Mouse (Mus musculus): Measurements from ENCODE around the gene Gbx1. TPM values are rescaled to one million over a fixed set of nuclear protein-coding genes. Genes with fewer than 3 reads are reported as not detected.
A peak's percentile ranks its signal among the peaks of the same experiment; 100 is the strongest.

Gbx1 gene
- total and polyA plus RNA-seq, 2 experiments from 2014 or later: 4.1 to 6.5 TPM

DNA sequence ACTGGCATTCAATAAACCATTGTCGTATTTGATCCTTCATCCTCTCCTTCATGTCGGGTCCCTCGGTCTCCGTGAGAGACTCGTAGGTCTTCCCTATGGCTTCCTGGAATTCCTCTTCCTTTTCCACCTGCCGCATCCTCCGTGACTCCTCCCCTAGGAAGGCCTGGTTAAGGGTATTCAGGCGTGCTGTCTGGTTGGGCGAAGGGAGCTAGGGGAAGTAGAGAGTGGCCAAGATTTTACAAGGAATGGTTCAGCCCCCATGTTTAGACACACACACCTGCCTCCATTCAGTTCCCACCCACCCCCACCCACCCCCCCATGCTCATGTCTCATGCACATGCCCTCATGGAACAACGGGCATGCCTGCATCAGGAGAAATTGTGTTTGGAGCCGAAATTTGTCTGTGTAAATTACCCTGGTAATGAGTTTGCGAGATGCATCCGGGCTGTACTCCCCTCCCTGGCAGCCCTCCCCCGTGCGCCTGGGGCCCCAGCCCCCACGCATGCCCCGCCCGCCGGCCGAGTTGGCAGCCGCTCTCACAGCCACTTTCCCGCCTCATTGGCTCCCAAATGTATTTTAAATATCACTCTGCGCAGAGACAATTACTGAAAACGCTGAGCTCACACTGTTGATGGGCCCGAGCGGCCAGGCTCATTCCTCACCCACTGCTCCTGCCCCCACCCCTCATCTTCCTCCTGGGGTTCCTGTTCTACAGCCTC is 23.8 kb upstream of the Gbx1 start:
- no peak for TF ChIP-seq CTCF (IDR thresholded peaks at IDR 0.05; ENCODE audit: low read depth)
- Histone ChIP-seq H3K9me3 (ENCODE audit: low read length) (no peaks in the 10 kb centered on the region), H3K4me1 (ENCODE audit: insufficient read depth, low read length) (peaks cover 6% of the 10 kb centered on the region), H3K27me3 (ENCODE audit: insufficient read depth, low read length) (no peaks in the 10 kb centered on the region), H3K4me2 (ENCODE audit: low read depth, low read length) (peak overlapping the region; percentile 25), H3K9ac (replicated peaks; ENCODE audit: low read length) (no peak overlapping the region), H3K36me3 (ENCODE audit: insufficient read depth, low read length) (no peaks in the 10 kb centered on the region), H3K27ac (no peak overlapping the region; the same call in 1 of the 2 replicates), H3K4me3 (ENCODE audit: low read length) (no peak overlapping the region)
- WGBS: 20% methylated on average over 26 of the region's 26 CpGs
- ATAC-seq (peak; percentile 77), DNase-seq (ENCODE audit: low spot score) (peak; percentile 84)

DNA sequence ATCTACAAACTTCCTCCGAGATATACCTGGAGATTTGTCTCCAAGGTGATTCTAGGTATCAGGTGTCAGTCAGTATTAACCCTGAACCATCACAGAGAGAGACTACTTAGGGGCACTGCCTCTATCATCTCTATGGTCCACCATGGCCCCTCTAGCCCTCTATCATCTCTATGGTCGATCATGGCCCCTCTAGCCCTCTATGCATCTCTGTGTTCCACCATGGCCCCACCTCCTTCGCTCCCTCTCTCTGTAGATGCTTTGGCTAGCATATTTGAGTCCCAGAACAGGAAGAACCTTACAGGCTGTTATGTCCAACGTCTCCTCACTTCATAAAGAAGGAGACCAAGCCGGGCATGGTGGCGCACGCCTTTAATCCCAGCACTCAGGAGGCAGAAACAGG is 15.6 kb upstream of the Gbx1 start:
- Histone ChIP-seq H3K27ac (no peak overlapping the region), H3K9ac (replicated peaks; ENCODE audit: low read length) (no peak overlapping the region), H3K4me1 (ENCODE audit: insufficient read depth, low read length) (no peaks in the 10 kb centered on the region), H3K9me3 (ENCODE audit: low read length) (no peaks in the 10 kb centered on the region), H3K4me3 (ENCODE audit: low read length) (no peak overlapping the region), H3K36me3 (ENCODE audit: insufficient read depth, low read length) (no peaks in the 10 kb centered on the region), H3K27me3 (ENCODE audit: insufficient read depth, low read length) (no peaks in the 10 kb centered on the region), H3K4me2 (ENCODE audit: low read depth, low read length) (no peak overlapping the region)
- WGBS: 77% methylated on average over 7 of the region's 7 CpGs
- DNase-seq (ENCODE audit: low spot score): no peak
- no peak for ATAC-seq
- TF ChIP-seq CTCF (IDR thresholded peaks at IDR 0.05; ENCODE audit: low read depth): no peak

DNA sequence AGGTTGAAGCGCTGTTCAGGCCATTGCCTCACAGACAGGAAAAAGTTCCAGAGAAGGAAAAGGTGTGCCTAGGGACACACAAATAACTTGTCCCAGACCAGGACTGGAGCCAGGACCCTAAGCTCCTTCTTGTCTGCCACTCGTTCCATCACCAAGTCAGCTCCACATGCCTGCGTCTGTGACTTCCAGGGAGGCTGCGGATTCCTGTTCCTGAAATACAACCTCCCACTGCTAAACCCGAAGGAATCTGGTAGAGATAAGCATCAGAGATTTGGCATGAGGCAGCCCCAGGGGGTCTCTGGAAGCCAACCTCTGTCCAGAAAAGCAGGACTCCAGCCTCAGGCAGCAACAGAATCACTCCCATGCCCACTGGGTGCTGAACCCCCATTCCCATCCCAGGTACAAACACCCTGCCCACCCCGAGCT is 14.2 kb upstream of the Gbx1 start:
- Histone ChIP-seq H3K27me3 (ENCODE audit: insufficient read depth, low read length) (0 out of 2 replicates have a peak, but pooled peaks cover 4% of the 10 kb centered on the region), H3K4me2 (ENCODE audit: low read depth, low read length) (no peak overlapping the region), H3K9ac (replicated peaks; ENCODE audit: low read length) (no peak overlapping the region), H3K36me3 (ENCODE audit: insufficient read depth, low read length) (no peaks in the 10 kb centered on the region), H3K9me3 (ENCODE audit: low read length) (no peaks in the 10 kb centered on the region), H3K27ac (no peak overlapping the region), H3K4me3 (ENCODE audit: low read length) (no peak overlapping the region), H3K4me1 (ENCODE audit: insufficient read depth, low read length) (no peaks in the 10 kb centered on the region)
- DNase-seq (ENCODE audit: low spot score): no peak
- TF ChIP-seq CTCF (IDR thresholded peaks at IDR 0.05; ENCODE audit: low read depth): no peak
- ATAC-seq: no peak
- WGBS: 48% methylated on average over 6 of the region's 6 CpGs

DNA sequence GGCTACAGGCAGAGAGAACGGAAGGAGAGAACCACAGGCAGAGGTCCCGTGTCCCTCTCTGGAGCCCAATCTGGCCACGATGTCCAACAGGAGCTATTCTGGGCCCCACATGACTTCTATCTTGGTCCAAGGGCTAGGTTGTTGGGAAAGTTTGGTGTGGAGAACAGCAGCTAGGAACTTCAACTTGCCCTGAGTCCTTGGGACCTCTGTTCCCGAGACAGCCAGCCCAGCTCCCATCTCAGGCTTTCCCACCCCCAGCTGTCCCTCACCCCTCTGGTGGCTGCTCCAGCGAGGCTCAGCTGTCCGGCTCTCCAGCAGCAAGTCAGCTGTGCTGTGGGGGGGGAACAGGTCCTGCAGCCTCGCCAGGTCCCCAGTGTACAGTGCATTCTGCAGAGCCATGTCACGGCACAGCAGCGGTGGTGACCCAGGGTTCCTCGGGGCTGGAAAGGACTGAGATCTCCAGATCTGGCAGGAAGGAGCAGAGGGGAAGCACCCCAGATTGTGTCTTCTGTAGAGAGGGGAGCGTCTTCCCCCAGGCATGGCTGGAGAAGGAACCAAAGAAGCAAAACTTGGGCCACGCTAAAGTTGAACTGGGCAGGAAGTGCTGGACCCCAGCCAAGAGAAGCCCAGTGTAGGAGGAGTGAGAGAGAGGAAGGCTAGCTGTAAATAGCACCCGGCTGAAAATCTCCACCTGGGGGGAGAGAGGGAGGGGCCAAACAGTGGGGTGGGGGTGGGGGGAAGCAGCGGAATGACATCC is 13.6 kb upstream of the Gbx1 start, which contains the start of gene Asb10:
Gene Asb10 (minus strand): TSS at position 592 of the 757 bp plus-strand sequence.
- DNase-seq (ENCODE audit: low spot score): no peak
- TF ChIP-seq CTCF (IDR thresholded peaks at IDR 0.05; ENCODE audit: low read depth): no peak
- 46% methylated on average over 14 of the region's 14 CpGs for WGBS

DNA sequence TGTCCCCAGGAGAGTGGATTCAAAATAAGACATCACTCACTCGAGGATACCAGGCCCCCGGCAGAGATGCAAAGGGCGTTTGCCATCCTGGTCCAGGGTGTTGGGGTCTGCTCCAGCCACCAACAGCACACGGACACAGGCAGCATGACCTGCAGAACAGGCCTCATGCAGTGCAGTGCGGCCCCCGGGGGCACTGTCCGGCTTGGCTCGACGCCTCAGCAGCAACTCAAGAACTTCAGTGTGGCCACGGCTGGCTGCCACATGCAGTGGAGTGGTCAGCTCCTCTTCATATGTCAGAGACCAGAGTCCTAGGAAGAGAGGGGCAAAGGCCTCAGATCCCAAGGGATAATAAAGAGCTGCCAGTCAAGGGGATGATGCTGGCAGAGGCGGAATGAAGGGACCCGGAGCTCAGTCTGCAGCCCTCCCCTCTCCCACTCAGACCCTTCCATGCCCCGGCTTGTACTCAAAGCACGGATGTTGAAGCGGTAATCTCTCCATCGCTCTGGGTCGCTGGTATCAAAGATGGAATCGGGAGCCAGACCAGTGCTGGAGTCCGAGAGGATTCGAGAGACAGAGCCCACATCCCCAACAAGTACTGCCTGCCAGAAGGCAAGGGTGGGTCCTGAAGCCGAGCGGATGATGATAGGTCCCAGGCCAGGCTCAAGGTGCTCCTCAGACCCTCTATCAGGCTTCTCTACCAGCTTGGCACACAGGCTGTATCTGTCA is 12.7 kb upstream of the Gbx1 start:
- Histone ChIP-seq H3K27me3 (ENCODE audit: insufficient read depth, low read length) (0 out of 2 replicates have a peak, but pooled peaks cover 4% of the 10 kb centered on the region), H3K27ac (no peak overlapping the region), H3K4me2 (ENCODE audit: low read depth, low read length) (no peak overlapping the region), H3K4me3 (ENCODE audit: low read length) (no peak overlapping the region), H3K4me1 (ENCODE audit: insufficient read depth, low read length) (no peaks in the 10 kb centered on the region), H3K9me3 (ENCODE audit: low read length) (no peaks in the 10 kb centered on the region), H3K9ac (replicated peaks; ENCODE audit: low read length) (no peak overlapping the region), H3K36me3 (ENCODE audit: insufficient read depth, low read length) (no peaks in the 10 kb centered on the region)
- TF ChIP-seq CTCF (IDR thresholded peaks at IDR 0.05; ENCODE audit: low read depth): no peak
- 78% methylated on average over 22 of the region's 22 CpGs for WGBS
- DNase-seq (ENCODE audit: low spot score) (no peak), ATAC-seq (no peak)

More for the DNA sequence above, 13.6 kb upstream of the Gbx1 start, which contains the start of gene Asb10:
- Histone ChIP-seq H3K4me2 (ENCODE audit: low read depth, low read length) (no peak within 1 kb of the TSS), H3K9me3 (ENCODE audit: low read length) (no peaks in the 10 kb centered on the region), H3K36me3 (ENCODE audit: insufficient read depth, low read length) (no peaks in the 10 kb centered on the region), H3K4me1 (ENCODE audit: insufficient read depth, low read length) (no peaks in the 10 kb centered on the region), H3K27ac (no peak within 1 kb of the TSS), H3K4me3 (ENCODE audit: low read length) (no peak within 1 kb of the TSS), H3K9ac (replicated peaks; ENCODE audit: low read length) (no peak within 1 kb of the TSS), H3K27me3 (ENCODE audit: insufficient read depth, low read length) (0 out of 2 replicates have a peak, but pooled peaks cover 4% of the 10 kb centered on the region)
- peak; percentile 28; the same call in 1 of the 2 replicates for ATAC-seq

DNA sequence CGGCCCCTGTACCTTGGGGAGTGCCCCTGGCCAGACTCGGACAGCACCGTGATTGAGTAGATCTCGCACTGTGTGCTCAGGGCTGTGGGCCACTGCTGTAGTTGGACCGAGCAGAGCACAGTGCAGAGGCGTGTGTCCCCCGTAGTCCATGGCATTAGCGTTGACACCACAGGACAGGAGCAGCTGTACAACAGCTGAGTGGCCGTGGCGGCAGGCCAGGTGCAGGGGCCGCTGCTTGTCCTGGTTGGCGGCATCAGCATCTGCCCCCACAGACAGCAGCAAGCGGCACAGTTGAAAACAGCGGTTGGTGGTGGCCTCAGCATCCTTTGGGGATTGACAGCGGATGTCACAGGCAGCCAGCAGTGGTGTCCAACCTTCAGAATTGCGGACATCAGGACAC is 10.6 kb upstream of the Gbx1 start:
- Histone ChIP-seq H3K27ac (no peak overlapping the region), H3K36me3 (ENCODE audit: insufficient read depth, low read length) (no peaks in the 10 kb centered on the region), H3K9ac (replicated peaks; ENCODE audit: low read length) (no peak overlapping the region), H3K4me2 (ENCODE audit: low read depth, low read length) (no peak overlapping the region), H3K9me3 (ENCODE audit: low read length) (no peaks in the 10 kb centered on the region), H3K27me3 (ENCODE audit: insufficient read depth, low read length) (0 out of 2 replicates have a peak, but pooled peaks cover 4% of the 10 kb centered on the region), H3K4me1 (ENCODE audit: insufficient read depth, low read length) (no peaks in the 10 kb centered on the region), H3K4me3 (ENCODE audit: low read length) (no peak overlapping the region)
- DNase-seq (ENCODE audit: low spot score): no peak
- 55% methylated on average over 16 of the region's 16 CpGs for WGBS
- ATAC-seq: 0 out of 2 replicates have a peak, but pooled peaks have one; percentile 22
- TF ChIP-seq CTCF (IDR thresholded peaks at IDR 0.05; ENCODE audit: low read depth): no peak
